Mouse (Mus musculus): ENCODE measurements around the gene Polr1b. TPM values are rescaled to one million over a fixed set of nuclear protein-coding genes. Genes with fewer than 3 reads are reported as not detected.

The Polr1b gene
- polyA plus RNA-seq, 1 experiment from 2014 or later = 7.1 TPM

DNA sequence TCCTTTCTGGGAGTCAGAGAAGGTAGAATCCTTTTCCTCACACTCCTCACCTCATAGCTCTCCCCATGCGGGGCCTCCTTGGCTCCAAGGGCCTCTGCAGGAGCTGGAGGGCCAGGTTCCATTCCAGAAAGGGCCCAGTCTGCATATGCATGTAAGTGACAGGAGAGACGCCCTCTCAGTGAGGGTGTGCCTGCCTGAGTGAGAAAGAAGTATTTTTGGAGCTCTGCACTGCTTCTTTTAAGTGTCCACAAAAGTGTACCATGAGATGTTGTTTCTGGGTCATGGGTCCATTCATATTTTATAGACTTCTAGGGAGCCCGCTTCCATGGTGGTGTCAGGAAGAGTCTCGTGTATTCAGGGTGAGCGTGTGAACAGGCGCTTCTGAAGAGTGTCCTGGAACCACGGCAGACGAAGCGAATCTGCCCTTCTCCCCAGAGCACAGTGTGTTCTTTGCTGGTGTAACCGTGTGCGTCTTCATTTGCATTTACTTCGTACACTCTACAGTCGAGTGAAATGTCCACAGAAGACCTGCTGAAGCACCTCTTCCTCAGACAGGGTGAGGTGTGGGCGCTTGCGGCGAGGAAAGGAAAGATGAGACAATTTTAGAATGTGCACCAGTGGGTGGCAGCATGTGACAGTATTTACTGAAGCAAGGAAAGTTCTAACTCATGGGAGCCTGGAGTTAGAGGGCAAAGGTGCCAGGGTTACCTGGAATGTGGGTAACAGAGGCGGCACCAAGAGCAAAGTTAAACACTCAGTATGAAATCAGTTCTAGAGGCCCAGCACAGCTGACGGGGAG is 6.7 kb upstream of the Polr1b start:
- no peak overlapping the region for H3K27ac ChIP-seq (ENCODE audit: low read depth)

GRCm38 (mm10) chr2:129112924-129113323 is 12.1 kb downstream of the Polr1b start:
- Histone ChIP-seq H3K27ac (ENCODE audit: low read depth) (no peak overlapping the region), H3K9ac (replicated peaks) (no peak overlapping the region), H3K4me1 (ENCODE audit: insufficient read depth) (no peaks in the 10 kb centered on the region), H3K4me3 (ENCODE audit: low read depth, low read length) (no peak overlapping the region), H3K4me2 (ENCODE audit: low read depth, low read length) (no peak overlapping the region), H3K9me3 (ENCODE audit: low read length) (no peaks in the 10 kb centered on the region), H3K27me3 (ENCODE audit: insufficient read depth, low read length) (no peaks in the 10 kb centered on the region), H3K36me3 (replicated peaks; ENCODE audit: insufficient read depth, low read length) (peaks cover 71% of the 10 kb centered on the region)
- DNase-seq = no peak
- 88% methylated on average over 5 of the region's 5 CpGs for WGBS (ENCODE audit: insufficient replicate concordance)
- no peak for ATAC-seq
- TF ChIP-seq CTCF (IDR thresholded peaks at IDR 0.05; ENCODE audit: low read depth) (no peak), EP300 (IDR thresholded peaks at IDR 0.05; ENCODE audit: low read depth) (no peak)

More for the DNA sequence above, 6.7 kb upstream of the Polr1b start:
- Histone ChIP-seq H3K4me2 (ENCODE audit: low read depth, low read length) (no peak overlapping the region), H3K4me1 (ENCODE audit: insufficient read depth) (no peaks in the 10 kb centered on the region), H3K9ac (replicated peaks) (no peak overlapping the region), H3K4me3 (ENCODE audit: low read depth, low read length) (no peak overlapping the region), H3K27me3 (ENCODE audit: insufficient read depth, low read length) (no peaks in the 10 kb centered on the region), H3K36me3 (replicated peaks; ENCODE audit: insufficient read depth, low read length) (0 out of 2 replicates have a peak, but pooled peaks cover 4% of the 10 kb centered on the region), H3K9me3 (ENCODE audit: low read length) (no peaks in the 10 kb centered on the region)
- DNase-seq = peak; percentile 18
- WGBS (ENCODE audit: insufficient replicate concordance) = 84% methylated on average over 18 of the region's 18 CpGs
- no peak for TF ChIP-seq EP300 (IDR thresholded peaks at IDR 0.05; ENCODE audit: low read depth)
- TF ChIP-seq CTCF (IDR thresholded peaks at IDR 0.05; ENCODE audit: low read depth) = peak; percentile 45
- ATAC-seq = peak; percentile 64

GRCm38 (mm10) chr2:129115706-129116367 is 15.0 kb downstream of the Polr1b start:
- DNase-seq = no peak
- H3K4me2 ChIP-seq (ENCODE audit: low read depth, low read length) = no peak overlapping the region
- no peaks in the 10 kb centered on the region for H3K9me3 ChIP-seq (ENCODE audit: low read length)
- no peaks in the 10 kb centered on the region for H3K27me3 ChIP-seq (ENCODE audit: insufficient read depth, low read length)
- no peak overlapping the region for H3K27ac ChIP-seq (ENCODE audit: low read depth)
- H3K4me3 ChIP-seq (ENCODE audit: low read depth, low read length) = no peak overlapping the region
- no peak overlapping the region for H3K9ac ChIP-seq (replicated peaks)
- ATAC-seq = no peak
- TF ChIP-seq EP300 (IDR thresholded peaks at IDR 0.05; ENCODE audit: low read depth) = no peak
- no peak for TF ChIP-seq CTCF (IDR thresholded peaks at IDR 0.05; ENCODE audit: low read depth)
- H3K36me3 ChIP-seq (replicated peaks; ENCODE audit: insufficient read depth, low read length) = peaks cover 78% of the 10 kb centered on the region
- no peaks in the 10 kb centered on the region for H3K4me1 ChIP-seq (ENCODE audit: insufficient read depth)
- 90% methylated on average over 9 of the region's 9 CpGs for WGBS (ENCODE audit: insufficient replicate concordance)

DNA sequence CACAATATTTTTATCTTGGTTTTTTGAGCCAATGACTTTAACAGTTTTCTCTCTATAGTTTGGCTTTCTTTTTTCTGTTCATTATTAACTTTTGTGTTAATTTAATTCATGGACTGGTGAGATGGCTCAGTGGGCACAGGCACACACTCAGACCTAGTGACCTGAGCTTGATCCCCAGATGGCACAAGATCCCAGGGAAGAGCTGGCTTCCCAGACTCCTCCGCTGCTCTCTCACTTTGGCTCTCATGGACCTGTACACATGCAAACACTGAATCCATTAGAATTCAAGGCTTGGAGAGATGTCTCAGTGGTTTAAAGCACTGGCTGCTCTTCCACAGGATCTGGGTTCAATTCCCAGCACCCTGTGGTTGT is 15.6 kb downstream of the Polr1b start:
- Histone ChIP-seq H3K27ac (ENCODE audit: low read depth) (no peak overlapping the region), H3K27me3 (ENCODE audit: insufficient read depth, low read length) (no peaks in the 10 kb centered on the region), H3K9ac (replicated peaks) (no peak overlapping the region), H3K4me1 (ENCODE audit: insufficient read depth) (no peaks in the 10 kb centered on the region), H3K36me3 (replicated peaks; ENCODE audit: insufficient read depth, low read length) (peaks cover 81% of the 10 kb centered on the region), H3K4me2 (ENCODE audit: low read depth, low read length) (no peak overlapping the region), H3K4me3 (ENCODE audit: low read depth, low read length) (no peak overlapping the region), H3K9me3 (ENCODE audit: low read length) (no peaks in the 10 kb centered on the region)
- DNase-seq (no peak), ATAC-seq (no peak)
- 93% methylated on average over 1 of the region's 1 CpGs for WGBS (ENCODE audit: insufficient replicate concordance)
- TF ChIP-seq CTCF (IDR thresholded peaks at IDR 0.05; ENCODE audit: low read depth) (no peak), EP300 (IDR thresholded peaks at IDR 0.05; ENCODE audit: low read depth) (no peak)

GRCm38 (mm10) chr2:129118061-129118460 is 17.3 kb downstream of the Polr1b start:
- Histone ChIP-seq H3K9me3 (ENCODE audit: low read length) (no peaks in the 10 kb centered on the region), H3K9ac (replicated peaks) (no peak overlapping the region), H3K27me3 (ENCODE audit: insufficient read depth, low read length) (no peaks in the 10 kb centered on the region), H3K36me3 (replicated peaks; ENCODE audit: insufficient read depth, low read length) (peaks cover 83% of the 10 kb centered on the region), H3K4me1 (ENCODE audit: insufficient read depth) (no peaks in the 10 kb centered on the region), H3K4me3 (ENCODE audit: low read depth, low read length) (no peak overlapping the region), H3K4me2 (ENCODE audit: low read depth, low read length) (no peak overlapping the region), H3K27ac (ENCODE audit: low read depth) (no peak overlapping the region)
- 91% methylated on average over 12 of the region's 12 CpGs for WGBS (ENCODE audit: insufficient replicate concordance)
- DNase-seq (no peak), ATAC-seq (no peak)
- TF ChIP-seq CTCF (IDR thresholded peaks at IDR 0.05; ENCODE audit: low read depth) = no peak

GRCm38 (mm10) chr2:129121986-129122385 is 21.2 kb downstream of the Polr1b start:
- ATAC-seq = no peak
- no peak for DNase-seq

More at GRCm38 (mm10) chr2:129121986-129122385, 21.2 kb downstream of the Polr1b start:
- TF ChIP-seq EP300 (IDR thresholded peaks at IDR 0.05; ENCODE audit: low read depth) (no peak), CTCF (IDR thresholded peaks at IDR 0.05; ENCODE audit: low read depth) (no peak)
- Histone ChIP-seq H3K36me3 (replicated peaks; ENCODE audit: insufficient read depth, low read length) (peaks cover 70% of the 10 kb centered on the region), H3K27ac (ENCODE audit: low read depth) (no peak overlapping the region), H3K4me3 (ENCODE audit: low read depth, low read length) (no peak overlapping the region), H3K9ac (replicated peaks) (no peak overlapping the region), H3K4me1 (ENCODE audit: insufficient read depth) (no peaks in the 10 kb centered on the region), H3K9me3 (ENCODE audit: low read length) (no peaks in the 10 kb centered on the region), H3K4me2 (ENCODE audit: low read depth, low read length) (no peak overlapping the region), H3K27me3 (ENCODE audit: insufficient read depth, low read length) (no peaks in the 10 kb centered on the region)
- WGBS (ENCODE audit: insufficient replicate concordance) = 92% methylated on average over 8 of the region's 8 CpGs

Data from liver, postnatal 0 days (tissue).